Mouse (Mus musculus): ENCODE results near the gene Armc7.

GRCm38 (mm10) chr11:115510507-115510888 is 35.0 kb downstream of the Armc7 start:
- TF ChIP-seq GATA1 (IDR thresholded peaks at IDR 0.05; ENCODE audit: borderline replicate concordance, low read length) (no peak), FLI1 (IDR thresholded peaks at IDR 0.05; ENCODE audit: low read length) (no peak)

Measured in megakaryocyte, embryonic 14.5 days (primary cell).